Mouse (Mus musculus): ENCODE measurements around the gene Klk1. TPM values are rescaled to one million over a fixed set of nuclear protein-coding genes. Genes with fewer than 3 reads are reported as not detected.
A peak's percentile ranks its signal among the peaks of the same experiment; 100 is the strongest.
"Not testable (repeated sequence)": the region's sequence is repeated elsewhere in the genome, so short reads cannot be mapped to it uniquely, and the experiment has no call there.

The Klk1 gene
- polyA plus RNA-seq, 1 experiment from 2014 or later: not detected

DNA sequence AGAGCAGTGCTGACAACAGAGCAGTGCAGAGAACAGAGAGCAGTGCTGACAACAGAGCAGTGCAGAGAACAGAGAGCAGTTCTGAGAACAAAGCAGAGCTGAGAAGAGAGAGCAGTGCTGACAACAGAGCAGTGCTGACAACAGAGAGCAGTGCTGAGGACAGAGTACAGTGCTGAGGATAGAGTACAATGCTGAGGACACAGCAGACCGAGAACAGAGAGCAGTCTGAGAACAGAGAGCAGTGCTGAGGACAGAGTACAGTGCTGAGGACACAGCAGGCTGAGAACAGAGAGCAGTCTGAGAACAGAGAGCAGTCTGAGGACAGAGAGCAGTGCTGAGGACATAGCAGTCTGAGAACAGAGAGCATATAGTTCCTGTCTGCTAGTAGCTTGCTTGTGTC lies 15.6 kb downstream of the Klk1 start:
- 56% methylated on average over 1 of the region's 1 CpGs for WGBS
- peaks cover 6% of the 10 kb centered on the region for H3K4me1 ChIP-seq
- H3K9me3 ChIP-seq (replicated peaks): no peaks in the 10 kb centered on the region
- no peak overlapping the region for H3K27ac ChIP-seq
- no peak overlapping the region for H3K9ac ChIP-seq
- ATAC-seq: no peak
- no peaks in the 10 kb centered on the region for H3K36me3 ChIP-seq (ENCODE audit: poor library complexity, severe bottlenecking)
- 0 out of 2 replicates have a peak, but pooled peaks cover 3% of the 10 kb centered on the region for H3K27me3 ChIP-seq
- H3K4me2 ChIP-seq: no peak overlapping the region
- H3K4me3 ChIP-seq: no peak overlapping the region

DNA sequence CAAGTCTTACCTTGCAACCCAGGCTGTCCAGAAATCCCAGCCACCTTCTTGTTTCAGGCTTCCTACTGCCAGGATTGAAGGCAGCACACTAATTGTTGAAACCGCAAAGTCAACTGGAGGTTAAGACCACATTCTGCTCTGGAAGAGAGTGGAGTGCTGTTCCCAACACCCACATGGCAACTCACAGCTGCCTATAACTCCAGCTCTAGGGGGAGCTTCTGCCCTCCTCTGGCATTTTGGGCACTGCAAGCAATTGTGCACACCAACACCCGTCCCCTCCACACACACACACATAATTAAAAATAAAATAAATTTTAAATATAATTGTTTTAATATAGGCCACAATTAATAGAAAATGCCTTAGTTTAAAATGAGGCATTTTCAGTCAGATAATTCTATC lies 16.0 kb downstream of the Klk1 start:
- ATAC-seq: no peak
- Histone ChIP-seq H3K9me3 (replicated peaks) (no peaks in the 10 kb centered on the region), H3K4me2 (no peak overlapping the region), H3K36me3 (ENCODE audit: poor library complexity, severe bottlenecking) (no peaks in the 10 kb centered on the region), H3K4me3 (no peak overlapping the region), H3K27me3 (0 out of 2 replicates have a peak, but pooled peaks cover 3% of the 10 kb centered on the region), H3K4me1 (peaks cover 6% of the 10 kb centered on the region), H3K9ac (no peak overlapping the region), H3K27ac (no peak overlapping the region)
- WGBS: 69% methylated on average over 2 of the region's 2 CpGs

DNA sequence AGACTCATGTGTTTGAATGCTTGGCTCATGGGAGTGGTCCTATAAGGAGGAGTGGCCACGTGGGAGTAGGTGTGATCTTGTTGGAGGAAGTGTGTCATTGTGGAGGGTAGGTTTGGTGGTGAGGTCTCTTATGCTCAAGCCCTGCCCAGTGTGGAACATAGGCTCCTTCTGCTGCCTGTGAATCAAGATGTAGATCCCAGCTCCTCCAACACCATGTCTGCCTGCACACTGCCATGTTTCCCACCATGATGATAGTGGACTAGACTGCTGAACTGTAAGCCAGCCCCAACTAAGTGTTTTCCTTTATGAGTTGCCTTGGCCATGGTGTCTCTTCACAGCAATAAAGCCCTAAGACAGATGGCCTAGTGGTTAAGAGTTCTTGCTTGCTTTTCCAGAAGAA lies 18.9 kb downstream of the Klk1 start:
- H3K9ac ChIP-seq: no peak overlapping the region
- ATAC-seq: no peak
- no peak overlapping the region for H3K27ac ChIP-seq
- 57% methylated on average over 1 of the region's 1 CpGs for WGBS
- H3K36me3 ChIP-seq (ENCODE audit: poor library complexity, severe bottlenecking): peaks cover 8% of the 10 kb centered on the region
- H3K4me1 ChIP-seq: peaks cover 23% of the 10 kb centered on the region
- 0 out of 2 replicates have a peak, but pooled peaks cover 3% of the 10 kb centered on the region for H3K27me3 ChIP-seq
- H3K4me3 ChIP-seq: no peak overlapping the region
- H3K9me3 ChIP-seq (replicated peaks): no peaks in the 10 kb centered on the region
- H3K4me2 ChIP-seq: no peak overlapping the region

DNA sequence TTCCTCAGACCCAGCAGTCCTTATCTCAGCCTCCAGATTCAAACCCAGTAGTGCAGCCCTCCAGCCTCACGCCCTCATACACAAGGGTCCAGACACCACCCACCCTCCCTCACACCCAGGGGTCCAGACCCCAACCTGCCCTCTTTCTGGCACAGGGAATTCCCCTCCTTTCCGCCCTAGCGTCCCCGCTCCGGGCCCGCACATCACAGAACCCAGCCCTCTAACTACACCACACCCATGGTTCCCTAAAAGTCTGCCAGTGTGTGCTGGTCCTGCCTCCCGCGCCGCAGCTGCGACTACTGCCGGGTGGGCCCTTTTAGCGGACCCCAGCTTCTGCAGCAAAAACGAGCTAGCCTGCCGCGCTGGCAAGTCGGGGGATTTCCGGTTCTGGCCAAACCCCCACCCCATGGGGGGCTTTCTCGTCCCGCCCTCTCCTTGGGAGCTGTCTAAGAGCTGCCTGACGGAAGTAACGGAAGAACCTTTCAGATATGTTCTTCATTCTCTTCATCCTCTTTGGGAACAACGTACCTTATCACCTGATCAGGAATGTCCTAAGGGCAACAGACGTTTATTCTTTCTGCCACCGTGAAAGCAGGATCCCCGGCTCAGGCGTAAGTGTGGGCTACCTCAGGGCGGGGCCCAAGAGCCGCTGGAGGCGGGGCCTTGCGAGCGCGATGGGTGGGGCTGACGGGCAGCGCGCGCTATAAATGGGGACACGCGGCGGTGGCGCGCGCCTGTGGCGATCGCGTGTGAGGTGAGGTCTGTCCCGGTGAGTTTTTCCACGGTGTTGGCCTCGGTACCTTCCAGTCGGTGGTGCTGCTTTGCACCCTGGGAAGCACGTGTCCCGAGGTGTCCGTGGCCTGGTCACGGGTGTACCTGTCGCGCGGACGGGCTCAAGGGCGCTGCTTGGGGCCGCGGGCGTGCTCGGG lies 21.2 kb downstream of the Klk1 start, which contains the start of the genes 1700028J19Rik and 2410002F23Rik:
TSS of gene 1700028J19Rik (minus strand) at position 641 of the 929 bp plus-strand sequence.
TSS of gene 2410002F23Rik (plus strand) at position 668 of the 929 bp plus-strand sequence.
- under 1% methylated on average over 62 of the region's 62 CpGs for WGBS

DNA sequence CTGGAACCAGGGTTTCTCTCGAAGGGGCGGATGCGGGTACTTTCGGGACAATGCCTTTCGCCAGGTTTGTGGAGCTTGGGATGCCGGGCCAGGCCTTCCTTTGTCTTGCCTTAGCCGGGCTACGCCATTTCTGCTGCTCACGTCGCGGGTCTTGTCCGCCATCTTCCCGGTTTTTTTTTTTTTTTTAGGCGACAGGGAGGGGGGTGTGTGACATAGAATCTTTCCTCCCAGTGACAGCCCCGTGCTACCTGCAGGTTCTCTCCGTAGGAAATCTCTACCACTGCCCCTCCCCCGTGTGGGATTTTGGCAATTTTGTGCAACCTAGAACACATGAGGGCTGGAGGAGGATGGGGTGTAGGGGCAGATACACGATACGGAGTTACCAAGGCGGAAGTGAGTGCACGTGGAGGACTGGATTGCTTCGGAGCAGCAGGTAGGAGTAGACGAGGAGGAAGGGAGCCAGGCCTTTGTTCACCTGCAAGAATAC lies 21.9 kb downstream of the Klk1 start:
- no peak; the same call in 1 of the 2 replicates for ATAC-seq
- Histone ChIP-seq H3K4me3 (peak overlapping the region; percentile 92), H3K4me2 (peak overlapping the region; percentile 82), H3K27ac (peak overlapping the region; percentile 90), H3K9me3 (replicated peaks) (no peaks in the 10 kb centered on the region), H3K36me3 (ENCODE audit: poor library complexity, severe bottlenecking) (peaks cover 34% of the 10 kb centered on the region), H3K27me3 (no peaks in the 10 kb centered on the region), H3K9ac (peak overlapping the region; percentile 93), H3K4me1 (peaks cover 35% of the 10 kb centered on the region)
- WGBS: 0% methylated on average over 23 of the region's 23 CpGs

More for the DNA sequence above, 21.2 kb downstream of the Klk1 start, which contains the start of the genes 1700028J19Rik and 2410002F23Rik:
- Histone ChIP-seq H3K27ac (peak within 1 kb of the TSS; percentile 90), H3K4me1 (peaks cover 35% of the 10 kb centered on the region), H3K27me3 (no peaks in the 10 kb centered on the region), H3K36me3 (ENCODE audit: poor library complexity, severe bottlenecking) (peaks cover 30% of the 10 kb centered on the region), H3K9me3 (replicated peaks) (no peaks in the 10 kb centered on the region), H3K4me3 (peak within 1 kb of the TSS; percentile 92), H3K4me2 (peak within 1 kb of the TSS; percentile 82), H3K9ac (peak within 1 kb of the TSS; percentile 93)
- peak; percentile 85 for ATAC-seq

DNA sequence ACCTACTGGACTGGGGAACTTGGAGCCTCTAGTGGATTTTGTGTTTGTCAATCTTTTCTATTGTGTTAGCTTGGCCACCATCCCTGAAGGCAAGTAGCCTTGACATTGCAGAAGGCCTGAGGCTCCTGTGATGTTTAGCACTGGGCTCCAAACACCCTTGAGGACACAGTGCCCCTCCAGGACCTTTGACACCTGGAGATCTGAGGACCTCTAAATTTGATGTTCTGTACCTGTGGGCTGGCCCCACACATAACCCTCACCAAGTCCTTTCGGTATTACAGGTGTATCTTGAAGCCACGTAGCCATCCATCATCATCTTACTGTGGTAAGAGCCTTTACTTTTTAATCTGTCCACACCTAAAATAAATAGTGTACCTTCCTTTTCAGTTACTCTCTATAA lies 22.8 kb downstream of the Klk1 start:
- Histone ChIP-seq H3K27ac (no peak overlapping the region), H3K27me3 (no peaks in the 10 kb centered on the region), H3K36me3 (ENCODE audit: poor library complexity, severe bottlenecking) (peaks cover 44% of the 10 kb centered on the region), H3K9me3 (replicated peaks) (no peaks in the 10 kb centered on the region), H3K4me2 (peak overlapping the region; percentile 82), H3K4me3 (peak overlapping the region; percentile 92), H3K4me1 (peaks cover 40% of the 10 kb centered on the region), H3K9ac (peak overlapping the region; percentile 93)
- 97% methylated on average over 2 of the region's 2 CpGs for WGBS
- ATAC-seq: no peak

DNA sequence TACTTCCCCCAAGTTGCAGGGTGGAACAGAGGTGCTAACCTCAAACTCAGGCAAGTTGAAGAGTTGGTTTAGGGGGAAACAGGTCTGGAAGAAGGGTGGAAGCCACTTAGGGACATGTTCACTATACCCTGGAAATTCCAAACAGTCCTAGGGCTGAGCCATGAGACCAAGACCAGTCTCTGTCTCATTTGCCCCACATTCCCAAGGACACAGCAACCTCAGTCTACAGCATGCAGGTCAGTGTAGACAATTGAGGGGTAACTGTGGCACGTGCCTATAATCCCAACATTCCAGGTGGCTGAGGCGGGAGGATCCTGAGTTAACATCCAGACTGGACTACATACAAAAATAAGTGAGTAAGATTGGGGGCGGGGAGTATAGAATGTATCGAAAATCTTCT lies 24.1 kb downstream of the Klk1 start:
- Histone ChIP-seq H3K36me3 (ENCODE audit: poor library complexity, severe bottlenecking) (peaks cover 57% of the 10 kb centered on the region), H3K27me3 (no peaks in the 10 kb centered on the region), H3K9ac (no peak overlapping the region), H3K4me3 (no peak overlapping the region), H3K9me3 (replicated peaks) (no peaks in the 10 kb centered on the region), H3K4me1 (peaks cover 40% of the 10 kb centered on the region), H3K27ac (no peak overlapping the region), H3K4me2 (no peak overlapping the region)
- no peak for ATAC-seq
- WGBS: 91% methylated on average over 4 of the region's 4 CpGs

DNA sequence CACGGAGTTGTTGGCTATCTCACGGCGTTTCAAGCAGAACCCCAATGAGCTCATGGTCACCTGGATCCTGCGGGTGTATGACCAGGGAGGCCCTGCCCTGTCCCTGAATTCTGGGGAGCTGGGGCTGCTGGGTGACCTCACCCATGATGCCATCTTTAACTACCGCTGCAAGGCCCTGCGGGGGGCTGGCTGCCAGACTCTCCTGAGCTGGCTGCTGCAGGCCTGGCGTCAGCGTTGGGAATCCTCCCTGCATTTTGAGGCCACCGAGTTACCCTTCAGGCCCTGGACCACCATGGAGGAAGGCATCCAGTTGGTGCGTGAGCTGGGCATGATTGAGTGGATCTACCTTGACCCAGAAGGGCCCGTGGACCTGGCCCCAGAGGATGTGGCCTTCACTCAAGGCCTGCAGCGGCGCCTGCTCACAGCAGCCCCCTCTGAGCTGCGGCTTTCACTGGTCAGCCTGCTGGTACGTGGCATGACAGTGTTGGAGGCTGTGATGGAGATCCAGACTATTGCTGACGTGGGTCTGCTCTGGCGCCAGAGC lies 25.6 kb downstream of the Klk1 start:
- not testable (repeated sequence) for H3K27ac ChIP-seq; H3K27me3 ChIP-seq; H3K4me2 ChIP-seq; ATAC-seq; H3K9ac ChIP-seq; H3K4me3 ChIP-seq; H3K9me3 ChIP-seq (replicated peaks)
- Histone ChIP-seq H3K36me3 (ENCODE audit: poor library complexity, severe bottlenecking) (peaks cover 69% of the 10 kb centered on the region), H3K4me1 (peaks cover 33% of the 10 kb centered on the region)
- WGBS: 91% methylated on average over 17 of the region's 17 CpGs

DNA sequence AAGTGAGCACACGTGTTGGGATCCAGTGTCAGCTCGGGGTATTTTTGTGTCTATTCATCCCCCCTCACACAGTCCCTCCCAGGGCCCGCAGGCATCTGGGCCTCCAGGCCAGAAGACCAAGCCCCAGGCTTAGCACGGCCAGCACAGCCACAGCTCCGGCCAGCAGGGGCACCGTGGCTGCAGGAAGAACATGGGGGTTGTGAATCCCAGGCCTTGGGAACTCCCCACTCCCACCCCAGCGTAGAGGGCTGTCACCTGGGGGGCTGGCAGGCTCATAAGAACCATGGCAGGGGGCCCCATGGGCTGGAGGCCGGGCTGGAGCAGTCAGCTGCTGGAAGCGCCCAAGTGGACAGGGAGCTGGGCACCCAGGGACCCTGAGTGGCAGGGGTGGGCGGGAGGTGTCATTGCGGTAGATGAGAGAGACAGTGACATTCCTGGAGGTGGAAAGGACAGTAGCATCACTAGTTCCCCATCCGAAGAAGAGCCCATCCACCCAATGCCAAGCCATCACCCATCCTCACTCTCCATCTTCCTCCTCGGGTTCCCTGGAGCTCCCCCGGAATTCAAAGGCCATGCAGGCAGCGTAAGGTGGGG lies 28.0 kb downstream of the Klk1 start:
- Histone ChIP-seq H3K27ac (no peak overlapping the region), H3K9ac (no peak overlapping the region), H3K4me3 (no peak overlapping the region), H3K9me3 (replicated peaks) (no peaks in the 10 kb centered on the region), H3K36me3 (ENCODE audit: poor library complexity, severe bottlenecking) (peaks cover 69% of the 10 kb centered on the region), H3K4me2 (no peak overlapping the region), H3K27me3 (no peaks in the 10 kb centered on the region), H3K4me1 (peaks cover 25% of the 10 kb centered on the region)
- ATAC-seq: no peak
- WGBS: 69% methylated on average over 15 of the region's 15 CpGs

DNA sequence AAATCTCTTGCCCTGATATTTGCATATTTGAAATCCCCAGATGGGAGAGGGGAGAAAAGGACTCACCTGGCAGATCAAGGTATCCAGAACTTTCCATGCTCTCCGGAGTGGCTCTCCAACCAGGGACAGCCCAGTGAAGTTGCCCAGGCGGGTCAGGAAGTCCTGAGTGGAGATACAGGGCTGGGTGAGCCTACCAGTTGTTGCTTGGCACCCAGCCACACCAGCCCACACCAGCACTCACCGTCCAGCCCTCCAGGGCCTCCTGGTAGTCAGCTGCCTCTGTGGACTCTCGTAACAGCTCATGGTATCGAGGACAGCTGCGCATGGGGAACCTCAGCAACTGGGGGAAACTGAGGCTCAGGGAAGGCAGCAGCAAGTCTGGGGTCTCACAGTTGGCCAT lies 29.8 kb downstream of the Klk1 start:
- Histone ChIP-seq H3K9me3 (replicated peaks) (no peaks in the 10 kb centered on the region), H3K4me1 (peaks cover 8% of the 10 kb centered on the region), H3K4me3 (no peak overlapping the region), H3K4me2 (no peak overlapping the region), H3K27me3 (no peaks in the 10 kb centered on the region), H3K36me3 (ENCODE audit: poor library complexity, severe bottlenecking) (peaks cover 52% of the 10 kb centered on the region), H3K27ac (no peak overlapping the region), H3K9ac (no peak overlapping the region)
- WGBS: 85% methylated on average over 6 of the region's 6 CpGs
- ATAC-seq: no peak

DNA sequence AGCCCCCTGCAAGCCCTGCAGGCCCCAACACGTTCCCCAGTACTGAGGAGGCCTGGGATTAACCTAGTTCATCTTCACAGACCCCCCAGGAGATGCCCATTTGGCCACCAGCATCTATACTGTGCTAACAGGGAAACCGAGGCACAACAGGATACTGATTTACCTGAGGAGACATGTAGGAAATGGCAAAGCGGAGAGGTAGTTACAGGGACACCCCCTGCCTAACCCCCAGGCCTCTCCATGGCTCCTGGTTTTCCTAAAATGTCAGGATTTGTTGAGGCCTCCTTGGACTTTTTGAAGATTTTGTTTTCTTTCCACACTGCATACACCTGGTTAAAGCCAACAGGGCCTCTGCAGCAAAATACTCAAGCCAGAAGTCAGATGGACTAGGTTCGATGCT lies 32.1 kb downstream of the Klk1 start, which contains the start of gene Acp4:
TSS of gene Acp4 (minus strand) at position 101 of the 400 bp plus-strand sequence.
- peaks cover 4% of the 10 kb centered on the region; the same call in 1 of the 2 replicates for H3K27me3 ChIP-seq
- H3K27ac ChIP-seq: no peak within 1 kb of the TSS
- H3K9ac ChIP-seq: no peak within 1 kb of the TSS
- no peaks in the 10 kb centered on the region for H3K9me3 ChIP-seq (replicated peaks)
- no peak within 1 kb of the TSS for H3K4me2 ChIP-seq
- no peak within 1 kb of the TSS for H3K4me3 ChIP-seq
- no peak for ATAC-seq
- H3K36me3 ChIP-seq (ENCODE audit: poor library complexity, severe bottlenecking): peaks cover 32% of the 10 kb centered on the region
- peaks cover 3% of the 10 kb centered on the region; the same call in 1 of the 2 replicates for H3K4me1 ChIP-seq
- 83% methylated on average over 4 of the region's 4 CpGs for WGBS
